Mouse (Mus musculus) bone marrow macrophage, adult 2 months (primary cell): ENCODE measurements around the gene Ssr3. TPM values are rescaled to one million over a fixed set of nuclear protein-coding genes. Genes with fewer than 3 reads are reported as not detected.

Experiments
- H3K27ac ChIP-seq: 2 replicates; pipeline ENCODE4 v1.5.1; 2012; ENCODE audit warnings: low read depth, low read length; ENCODE audit not compliant: insufficient read depth
- H3K4me1 ChIP-seq: 2 replicates; pipeline ENCODE4 v1.6.1; 2012; ENCODE audit warnings: low read length; ENCODE audit not compliant: control insufficient read depth, insufficient read depth
- H3K4me3 ChIP-seq: 2 replicates; pipeline ENCODE4 v1.5.1; 2012; ENCODE audit warnings: mild to moderate bottlenecking, low read length, moderate library complexity; ENCODE audit not compliant: insufficient read depth
- CTCF ChIP-seq: IDR thresholded peaks from 2 replicates; pipeline ENCODE4 v1.5.1; 2012; ENCODE audit warnings: low read depth, mild to moderate bottlenecking, low read length, moderate library complexity
- POLR2A ChIP-seq: IDR thresholded peaks from 2 replicates; pipeline ENCODE4 v1.6.1; 2012; ENCODE audit warnings: mild to moderate bottlenecking, low read depth, low read length, borderline replicate concordance
- polyA plus RNA-seq: library from polyadenylated mRNA; stranded (reverse); fragments of >200 nt; gene quantifications from 2 replicates; pipeline ENCODE4 v1.2.4, GENCODE M21; 2012; ENCODE audit not compliant: missing spikeins, insufficient read depth, insufficient read length

The Ssr3 gene
- polyA plus RNA-seq, 1 experiment, result 168 TPM

GRCm38 (mm10) chr3:65378724-65379123, 13.7 kb downstream of the Ssr3 start:
- H3K4me3 ChIP-seq, result no peak overlapping the region
- H3K4me1 ChIP-seq, result peaks cover 5% of the 10 kb centered on the region
- no peak for TF ChIP-seq POLR2A
- no peak overlapping the region for H3K27ac ChIP-seq

- no peak for TF ChIP-seq POLR2A
- TF ChIP-seq CTCF, result no peak
- H3K4me1 ChIP-seq, result no peaks in the 10 kb centered on the region
- no peak overlapping the region for H3K4me3 ChIP-seq
- no peak overlapping the region for H3K27ac ChIP-seq
Observed at GRCm38 (mm10) chr3:65374729-65375128, 17.7 kb downstream of the Ssr3 start.

DNA sequence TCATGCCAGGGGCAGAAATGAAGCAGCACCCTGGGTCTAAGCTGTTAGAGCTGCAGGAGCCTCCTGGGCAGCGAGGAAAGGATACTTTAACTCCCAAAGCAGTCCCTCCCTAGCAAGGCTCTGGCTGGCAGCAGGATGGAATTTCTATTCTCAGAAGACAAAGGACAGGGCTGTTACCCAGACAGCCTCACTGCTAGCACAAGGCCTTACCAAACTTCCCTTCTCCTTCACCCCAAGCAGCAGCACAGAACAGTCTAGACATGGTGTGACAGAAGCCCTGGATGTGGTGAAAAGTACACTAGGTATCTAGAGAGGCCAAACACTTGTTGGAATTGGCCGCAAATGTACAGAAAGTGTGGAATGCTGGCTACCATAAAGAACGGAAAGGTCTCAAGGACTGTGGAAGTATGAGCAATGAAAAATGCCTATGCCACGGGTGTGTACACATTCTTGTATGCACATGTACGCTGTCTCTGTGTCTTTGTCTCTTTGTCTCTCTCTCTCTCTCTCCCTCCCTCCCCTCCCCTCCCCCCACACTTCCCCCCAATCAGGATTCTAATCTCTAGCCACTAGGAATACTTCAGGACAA, 18.7 kb downstream of the Ssr3 start:
- TF ChIP-seq POLR2A, result no peak
- TF ChIP-seq CTCF, result no peak

GRCm38 (mm10) chr3:65372552-65372951, 19.9 kb downstream of the Ssr3 start:
- no peak for TF ChIP-seq POLR2A
- TF ChIP-seq CTCF, result no peak
- H3K27ac ChIP-seq, result no peak overlapping the region
- no peaks in the 10 kb centered on the region for H3K4me1 ChIP-seq
- no peak overlapping the region for H3K4me3 ChIP-seq

More for the DNA sequence above, 18.7 kb downstream of the Ssr3 start:
- Histone ChIP-seq H3K4me1 (no peaks in the 10 kb centered on the region), H3K27ac (no peak overlapping the region), H3K4me3 (no peak overlapping the region)

- Histone ChIP-seq H3K4me3 (no peak overlapping the region), H3K27ac (no peak overlapping the region), H3K4me1 (peaks cover 2% of the 10 kb centered on the region; the same call in 1 of the 2 replicates)
- no peak for TF ChIP-seq POLR2A
- no peak for TF ChIP-seq CTCF
Observed at GRCm38 (mm10) chr3:65367944-65368343, 24.5 kb downstream of the Ssr3 start.

GRCm38 (mm10) chr3:65365921-65366710, 26.3 kb downstream of the Ssr3 start:
- H3K27ac ChIP-seq, result no peak overlapping the region
- peaks cover 2% of the 10 kb centered on the region; the same call in 1 of the 2 replicates for H3K4me1 ChIP-seq
- no peak overlapping the region for H3K4me3 ChIP-seq
- no peak for TF ChIP-seq CTCF
- TF ChIP-seq POLR2A, result no peak

GRCm38 (mm10) chr3:65365184-65365583, 27.2 kb downstream of the Ssr3 start:
- TF ChIP-seq CTCF, result no peak
- TF ChIP-seq POLR2A, result no peak
- Histone ChIP-seq H3K4me1 (peaks cover 2% of the 10 kb centered on the region; the same call in 1 of the 2 replicates), H3K27ac (no peak overlapping the region), H3K4me3 (no peak overlapping the region)

DNA sequence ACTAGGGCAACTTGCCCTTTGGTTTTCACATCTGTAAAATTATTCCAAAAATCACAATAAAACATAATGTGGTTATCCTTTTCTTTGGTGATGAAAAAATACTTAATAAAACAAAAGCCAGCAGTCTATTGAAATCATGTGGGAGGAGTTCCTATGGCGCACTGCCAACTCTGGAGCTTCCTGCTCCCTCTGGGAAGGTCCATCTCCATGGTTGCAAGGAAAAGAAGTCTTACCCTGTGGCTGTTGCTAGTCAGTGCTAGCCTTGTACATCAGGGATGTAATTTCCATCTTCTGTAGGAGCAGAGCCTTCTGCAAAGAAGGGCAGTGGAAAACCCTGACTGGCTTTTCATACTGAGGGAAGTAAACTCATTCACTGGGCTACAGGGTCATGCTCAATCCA, 29.0 kb downstream of the Ssr3 start:
- no peak overlapping the region for H3K27ac ChIP-seq

DNA sequence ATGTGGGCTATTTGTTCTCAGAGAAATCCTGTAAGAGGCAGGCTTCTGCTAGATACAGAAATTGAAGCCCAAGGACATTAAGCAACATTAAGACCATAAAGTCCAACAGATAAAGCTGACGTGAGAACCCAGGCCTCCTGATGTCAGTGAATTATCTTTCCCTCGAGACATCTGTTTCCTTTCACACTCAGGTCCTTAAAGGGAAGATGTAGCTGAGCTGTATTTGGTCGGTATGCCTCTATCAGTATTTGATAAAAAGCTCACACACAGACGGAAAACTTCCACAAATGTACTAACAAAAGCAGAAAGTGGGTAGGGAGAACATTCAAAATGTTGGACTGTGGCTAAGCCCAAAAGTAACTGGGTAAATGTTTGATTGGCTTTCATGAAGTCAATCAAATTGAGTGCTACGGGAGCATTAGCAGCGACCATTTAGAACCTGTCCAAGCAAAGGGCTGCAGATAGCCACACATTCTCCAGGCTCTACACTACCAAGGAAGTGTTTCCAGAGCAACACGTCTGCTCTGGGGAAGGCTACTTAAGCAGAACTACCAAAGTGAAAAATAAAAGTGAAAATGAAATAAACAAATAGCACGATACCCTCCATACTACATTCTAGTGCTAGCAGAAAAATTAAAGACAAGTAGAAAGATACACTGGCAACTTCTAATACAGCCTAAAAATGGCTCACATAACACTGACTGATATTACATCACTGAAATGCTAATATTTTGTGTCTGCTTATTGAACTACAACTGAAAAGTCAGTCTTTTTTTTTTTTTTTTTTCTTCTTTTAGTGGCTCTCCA, 32.1 kb downstream of the Ssr3 start:
- Histone ChIP-seq H3K4me1 (peaks cover 6% of the 10 kb centered on the region), H3K27ac (no peak overlapping the region), H3K4me3 (no peak overlapping the region)
- TF ChIP-seq POLR2A (no peak), CTCF (no peak)

More for the DNA sequence above, 29.0 kb downstream of the Ssr3 start:
- H3K4me3 ChIP-seq, result no peak overlapping the region
- peaks cover 2% of the 10 kb centered on the region; the same call in 1 of the 2 replicates for H3K4me1 ChIP-seq
- TF ChIP-seq CTCF (no peak), POLR2A (no peak)
